Mouse (Mus musculus): ENCODE measurements at regions not wholly inside any gene's neighbourhood (a gene's known extent, or its start where the extent isn't known, plus 50 kb on each side); places are given as distances from the start of the nearest gene placed in this dataset.

DNA sequence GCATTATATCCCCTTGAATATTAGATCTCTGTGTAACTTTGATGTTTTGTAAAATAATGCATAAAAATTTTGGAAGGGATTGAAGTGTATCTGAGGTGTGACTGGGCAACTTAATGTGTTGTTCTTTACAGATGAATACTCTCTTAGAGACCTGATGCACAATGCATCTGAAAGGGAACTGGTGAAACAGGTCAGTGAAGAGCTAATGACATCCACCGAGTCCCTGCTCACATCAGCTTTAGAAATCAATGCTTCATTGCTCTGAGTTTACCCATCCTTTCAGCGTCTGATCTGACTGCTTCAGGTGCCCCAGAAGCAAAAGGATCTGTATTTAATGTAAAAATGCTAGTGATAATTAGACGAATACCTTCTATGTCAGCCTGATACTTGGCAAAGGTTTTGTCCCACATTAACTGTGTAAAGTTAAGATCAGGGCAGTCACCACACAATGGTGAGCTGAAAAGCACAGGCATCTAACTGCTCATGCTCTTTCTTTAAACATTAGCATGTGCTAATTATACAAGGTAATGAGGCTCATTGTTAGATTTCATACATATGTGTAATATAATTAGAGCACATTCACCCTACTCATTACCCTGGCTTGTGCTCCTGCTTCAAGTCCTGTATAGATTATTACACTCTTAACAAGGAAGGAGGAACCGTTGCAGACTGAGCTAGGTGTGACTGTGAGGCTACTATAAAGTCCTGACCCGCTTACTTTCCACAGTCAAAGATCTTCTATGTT lies 204.6 kb upstream of the Tlr4 start:
- 73% methylated on average over 5 of the region's 5 CpGs for WGBS
- TF ChIP-seq POLR2A (IDR thresholded peaks at IDR 0.05; ENCODE audit: borderline replicate concordance, extremely low read depth, low read depth, low read length) = no peak
- no peak for TF ChIP-seq CTCF (IDR thresholded peaks at IDR 0.05; ENCODE audit: insufficient read depth, low read length)
- no peaks in the 10 kb centered on the region for H3K4me1 ChIP-seq (ENCODE audit: control insufficient read depth, insufficient read depth, low read length)
- DNase-seq = no peak
- no peak overlapping the region for H3K4me3 ChIP-seq (replicated peaks; ENCODE audit: extremely low read depth, low read depth, low read length)

DNA sequence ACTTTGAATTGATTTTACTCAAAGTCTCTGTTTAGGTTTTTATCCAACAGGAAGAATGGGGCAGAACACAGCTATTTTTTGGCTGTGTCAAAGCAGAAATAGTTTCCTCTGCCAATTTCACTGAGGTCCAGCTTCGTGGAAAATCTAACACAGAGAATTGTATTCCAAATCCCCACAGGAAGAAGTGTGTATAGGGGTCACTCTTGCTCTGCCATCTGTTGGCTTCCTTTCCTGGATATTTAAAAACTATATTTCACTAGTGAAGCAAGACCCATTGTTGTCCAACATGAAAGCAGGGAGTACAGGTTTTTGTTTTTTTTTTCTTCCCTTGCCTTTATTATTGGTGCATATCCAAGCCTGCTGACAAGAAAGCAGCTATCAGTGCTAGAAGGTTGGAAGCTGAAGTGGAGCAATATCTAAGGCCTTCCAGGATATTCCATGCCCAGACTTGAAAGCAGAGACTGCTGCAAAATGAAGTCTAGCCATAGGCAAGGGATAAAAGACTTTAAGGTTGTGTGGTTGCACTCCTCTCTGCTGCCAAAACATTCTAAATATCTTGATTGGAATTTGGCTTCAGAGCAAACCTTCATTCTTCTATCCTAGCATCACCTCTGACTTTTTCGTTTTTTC lies 208.5 kb upstream of the Tlr4 start:
- Histone ChIP-seq H3K4me1 (ENCODE audit: control insufficient read depth, insufficient read depth, low read length) (no peaks in the 10 kb centered on the region), H3K4me3 (replicated peaks; ENCODE audit: extremely low read depth, low read depth, low read length) (no peak overlapping the region)
- 38% methylated on average over 2 of the region's 2 CpGs for WGBS
- TF ChIP-seq POLR2A (IDR thresholded peaks at IDR 0.05; ENCODE audit: borderline replicate concordance, extremely low read depth, low read depth, low read length) = no peak
- TF ChIP-seq CTCF (IDR thresholded peaks at IDR 0.05; ENCODE audit: insufficient read depth, low read length) = no peak
- DNase-seq = no peak

DNA sequence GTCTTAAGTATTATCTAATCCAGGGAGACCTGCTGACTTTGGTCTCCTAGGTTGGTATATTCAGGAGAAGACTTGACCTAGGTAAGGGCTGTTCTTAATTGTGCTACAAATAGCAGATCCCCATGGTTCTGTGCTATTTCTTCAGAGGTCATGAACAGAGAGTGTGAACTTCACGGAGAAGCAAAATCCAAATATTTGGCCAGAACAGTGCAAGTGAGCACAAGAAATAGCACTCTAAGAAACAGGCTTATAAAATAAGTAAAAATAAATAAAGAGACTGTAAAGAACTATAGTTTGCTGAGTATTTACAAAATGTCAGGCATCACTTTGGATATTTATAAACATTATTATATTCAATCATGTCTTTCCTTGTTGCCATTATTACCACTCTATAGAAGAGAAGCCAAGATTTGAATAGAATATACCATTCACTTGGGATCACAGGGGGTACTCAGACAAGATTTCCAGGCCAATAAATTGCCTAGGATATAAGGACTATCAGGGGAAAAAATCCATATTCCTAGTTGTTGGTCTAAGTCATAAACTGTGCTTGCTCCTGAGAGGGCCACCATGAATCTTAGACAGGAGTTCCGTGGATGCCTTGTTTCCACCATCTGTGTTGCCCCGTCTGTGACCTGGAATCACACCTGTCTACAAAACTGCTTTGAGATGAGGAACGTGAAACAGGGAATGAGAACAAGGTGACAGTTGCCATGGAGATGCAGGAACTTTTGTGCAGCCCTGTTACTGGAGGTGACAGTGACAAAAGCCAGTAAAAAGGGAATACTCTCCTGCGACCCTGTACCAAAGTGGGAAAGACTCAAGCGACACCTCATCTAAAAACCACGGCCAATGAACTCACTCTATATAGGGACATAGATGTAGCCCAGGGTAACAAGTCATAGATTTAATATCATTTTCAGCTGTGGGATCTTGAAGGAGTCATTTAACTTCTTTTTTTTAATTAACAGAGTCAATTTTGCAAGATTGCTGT lies 209.3 kb upstream of the Tlr4 start:
- DNase-seq = no peak
- 65% methylated on average over 7 of the region's 7 CpGs for WGBS
- H3K4me3 ChIP-seq (replicated peaks; ENCODE audit: extremely low read depth, low read depth, low read length) = no peak overlapping the region
- H3K4me1 ChIP-seq (ENCODE audit: control insufficient read depth, insufficient read depth, low read length) = no peaks in the 10 kb centered on the region
- TF ChIP-seq CTCF (IDR thresholded peaks at IDR 0.05; ENCODE audit: insufficient read depth, low read length) = no peak
- no peak for TF ChIP-seq POLR2A (IDR thresholded peaks at IDR 0.05; ENCODE audit: borderline replicate concordance, extremely low read depth, low read depth, low read length)

DNA sequence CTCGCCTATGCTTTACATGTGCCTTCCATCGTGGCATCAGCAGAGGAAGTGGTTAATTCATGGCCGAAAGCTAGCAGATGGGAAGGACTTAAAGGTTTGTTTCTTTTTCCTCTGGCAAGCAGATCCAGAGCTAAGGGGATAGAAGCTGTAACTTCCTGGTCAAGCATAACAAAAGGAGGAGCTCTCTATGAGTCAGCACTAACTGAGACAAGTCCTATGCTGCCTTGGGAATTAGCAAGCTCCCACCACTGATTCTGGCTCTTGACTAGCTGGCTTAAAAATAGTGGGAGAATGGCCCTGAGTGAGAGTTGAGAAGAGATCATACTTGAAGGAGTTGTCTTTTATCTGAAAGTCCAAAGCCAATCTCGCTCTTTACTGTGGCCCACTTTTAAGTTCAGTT lies 210.3 kb upstream of the Tlr4 start:
- 42% methylated on average over 4 of the region's 4 CpGs for WGBS
- no peak for DNase-seq
- Histone ChIP-seq H3K4me3 (replicated peaks; ENCODE audit: extremely low read depth, low read depth, low read length) (no peak overlapping the region), H3K4me1 (ENCODE audit: control insufficient read depth, insufficient read depth, low read length) (no peaks in the 10 kb centered on the region)
- TF ChIP-seq CTCF (IDR thresholded peaks at IDR 0.05; ENCODE audit: insufficient read depth, low read length) (no peak), POLR2A (IDR thresholded peaks at IDR 0.05; ENCODE audit: borderline replicate concordance, extremely low read depth, low read depth, low read length) (no peak)

DNA sequence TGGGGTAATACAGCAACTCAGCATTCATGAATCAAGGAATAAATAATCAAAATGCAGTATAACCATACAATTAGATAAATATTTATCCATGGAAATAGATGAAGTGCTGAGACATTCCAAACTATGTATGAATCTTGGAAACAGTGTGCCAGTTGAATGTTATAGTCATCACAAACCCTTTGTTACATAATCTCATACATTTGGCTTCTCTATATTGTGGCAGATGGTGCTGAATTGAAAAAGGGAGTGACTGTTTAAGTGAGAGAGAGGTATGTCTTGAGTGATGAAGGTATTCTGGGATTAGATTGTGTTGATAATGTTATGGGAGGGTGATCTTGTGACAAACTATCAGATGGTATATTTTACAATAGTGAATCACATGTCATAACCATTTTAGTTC lies 200.4 kb upstream of the Astn2 start:
- Histone ChIP-seq H3K4me1 (ENCODE audit: control insufficient read depth, insufficient read depth, low read length) (no peaks in the 10 kb centered on the region), H3K4me3 (replicated peaks; ENCODE audit: extremely low read depth, low read depth, low read length) (no peak overlapping the region)
- TF ChIP-seq CTCF (IDR thresholded peaks at IDR 0.05; ENCODE audit: insufficient read depth, low read length) (no peak), POLR2A (IDR thresholded peaks at IDR 0.05; ENCODE audit: borderline replicate concordance, extremely low read depth, low read depth, low read length) (no peak)
- no peak for DNase-seq

DNA sequence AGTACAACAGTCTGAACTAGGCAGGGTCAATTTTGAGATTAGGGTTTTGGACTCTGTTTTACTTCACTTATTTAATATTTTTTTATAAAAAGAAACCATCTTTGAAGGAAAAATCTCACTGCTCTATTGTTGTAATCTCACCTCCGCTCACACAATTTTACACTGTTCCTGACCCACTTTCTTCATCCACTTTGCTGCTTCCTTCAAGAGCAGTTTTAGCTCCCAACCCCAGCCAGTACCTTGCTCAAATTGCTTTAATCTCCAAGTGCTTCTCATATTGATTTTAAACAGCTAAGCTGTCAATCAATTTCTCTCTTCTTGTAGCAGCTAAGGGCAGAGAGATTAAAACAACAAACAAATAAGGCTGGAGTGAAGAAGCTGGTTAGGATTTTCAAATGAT lies 194.3 kb upstream of the Astn2 start:
- H3K4me1 ChIP-seq (ENCODE audit: control insufficient read depth, insufficient read depth, low read length) = no peaks in the 10 kb centered on the region
- no peak for DNase-seq
- no peak overlapping the region for H3K4me3 ChIP-seq (replicated peaks; ENCODE audit: extremely low read depth, low read depth, low read length)
- WGBS = 81% methylated on average over 1 of the region's 1 CpGs
- TF ChIP-seq POLR2A (IDR thresholded peaks at IDR 0.05; ENCODE audit: borderline replicate concordance, extremely low read depth, low read depth, low read length) = no peak
- TF ChIP-seq CTCF (IDR thresholded peaks at IDR 0.05; ENCODE audit: insufficient read depth, low read length) = no peak

DNA sequence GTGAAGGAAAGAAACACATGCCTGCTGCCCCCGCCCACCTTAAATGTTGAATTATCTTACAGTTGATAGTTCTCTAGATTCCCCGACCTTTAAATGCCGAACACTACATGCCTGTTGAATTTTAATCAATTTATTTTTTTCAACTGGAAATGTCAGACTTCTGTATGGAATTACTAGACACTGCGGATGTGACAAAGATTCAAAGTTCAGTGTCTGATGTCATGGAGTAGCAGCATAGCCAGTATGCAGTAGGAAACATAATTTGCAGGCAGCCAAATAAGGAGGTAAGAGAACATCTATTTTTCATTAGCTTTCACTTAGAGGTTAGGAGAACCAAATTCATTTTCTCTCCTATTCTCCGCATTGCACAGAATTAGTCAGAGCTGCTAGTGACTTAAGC lies 182.2 kb upstream of the Astn2 start:
- no peak overlapping the region for H3K4me3 ChIP-seq (replicated peaks; ENCODE audit: extremely low read depth, low read depth, low read length)
- no peak for DNase-seq
- TF ChIP-seq POLR2A (IDR thresholded peaks at IDR 0.05; ENCODE audit: borderline replicate concordance, extremely low read depth, low read depth, low read length) = no peak
- WGBS = 59% methylated on average over 5 of the region's 5 CpGs
- no peaks in the 10 kb centered on the region for H3K4me1 ChIP-seq (ENCODE audit: control insufficient read depth, insufficient read depth, low read length)

DNA sequence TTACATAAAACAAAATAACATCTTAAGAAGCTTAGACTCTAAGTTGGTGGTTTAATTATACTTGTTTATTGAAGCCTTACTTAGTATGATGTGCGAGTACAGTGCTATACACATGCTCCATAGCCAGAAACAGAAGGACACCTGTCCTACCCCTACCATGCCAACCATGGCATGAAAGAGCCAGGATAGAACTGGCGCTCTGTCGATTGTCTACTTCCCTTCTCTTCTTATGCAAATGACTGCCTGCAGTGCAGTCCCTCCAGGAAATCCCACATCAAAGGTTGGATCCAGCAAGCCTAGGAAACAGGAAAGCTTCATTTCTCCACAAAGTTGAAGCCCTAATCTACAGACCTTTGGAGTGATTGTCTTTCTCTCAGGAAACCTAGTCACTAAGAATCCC lies 181.8 kb upstream of the Astn2 start:
- no peak for DNase-seq
- Histone ChIP-seq H3K4me3 (replicated peaks; ENCODE audit: extremely low read depth, low read depth, low read length) (no peak overlapping the region), H3K4me1 (ENCODE audit: control insufficient read depth, insufficient read depth, low read length) (no peaks in the 10 kb centered on the region)
- WGBS = 36% methylated on average over 3 of the region's 3 CpGs
- TF ChIP-seq CTCF (IDR thresholded peaks at IDR 0.05; ENCODE audit: insufficient read depth, low read length) (no peak), POLR2A (IDR thresholded peaks at IDR 0.05; ENCODE audit: borderline replicate concordance, extremely low read depth, low read depth, low read length) (no peak)

DNA sequence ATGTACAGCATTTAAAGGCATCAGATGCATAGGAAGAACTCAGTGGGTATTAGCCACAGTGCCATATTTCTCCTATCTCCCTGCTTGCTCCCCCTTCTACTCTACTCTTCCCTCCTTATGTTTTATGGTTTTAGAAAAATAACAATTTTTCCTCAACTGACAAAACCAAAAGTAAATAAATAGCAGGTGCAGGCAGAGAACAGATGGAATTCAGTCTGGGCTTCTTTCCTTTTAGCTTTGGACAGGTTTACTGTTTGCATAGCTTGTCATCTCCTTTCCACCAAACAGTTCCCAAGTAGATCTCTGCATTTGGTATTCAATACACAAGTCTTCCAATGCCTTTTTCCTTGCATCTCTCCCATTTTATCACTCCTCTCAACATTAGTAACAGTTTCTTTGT lies 152.5 kb upstream of the Astn2 start:
- TF ChIP-seq POLR2A (IDR thresholded peaks at IDR 0.05; ENCODE audit: borderline replicate concordance, extremely low read depth, low read depth, low read length) (no peak), CTCF (IDR thresholded peaks at IDR 0.05; ENCODE audit: insufficient read depth, low read length) (no peak)
- no peak overlapping the region for H3K4me3 ChIP-seq (replicated peaks; ENCODE audit: extremely low read depth, low read depth, low read length)
- no peaks in the 10 kb centered on the region for H3K4me1 ChIP-seq (ENCODE audit: control insufficient read depth, insufficient read depth, low read length)
- no peak for DNase-seq
